Mouse (Mus musculus) heart, embryonic 13.5 days (tissue): Measurements from ENCODE around the gene Dynlt1f. TPM values are rescaled to one million over a fixed set of nuclear protein-coding genes. Genes with fewer than 3 reads are reported as not detected.
"Not testable (repeated sequence)": the region's sequence is repeated elsewhere in the genome, so short reads cannot be mapped to it uniquely, and the experiment has no call there.

Experiments
- ATAC-seq: fragments of 200-750 bp; cut with Nextera tagmentation; 2 replicates; pipeline ENCODE4 v1.8.0; 2017; ENCODE audit warnings: moderate TSS enrichment; ENCODE audit not compliant: insufficient number of reproducible peaks, low FRiP score, low TSS enrichment; ENCODE audit errors: extremely low read depth
- H3K27ac ChIP-seq: fragments of 300-500 bp; sonication (generic); replicated peaks from 2 replicates; pipeline ENCODE4 v1.5.1; 2015; ENCODE audit warnings: moderate library complexity, mild to moderate bottlenecking, inconsistent platforms
- H3K27me3 ChIP-seq: fragments of 300-500 bp; sonication (generic); replicated peaks from 2 replicates; pipeline ENCODE4 v1.6.1; 2015; ENCODE audit warnings: mild to moderate bottlenecking, inconsistent platforms
- H3K36me3 ChIP-seq: fragments of 300-500 bp; sonication (generic); 2 replicates; pipeline ENCODE4 v1.6.1; 2015; ENCODE audit warnings: mild to moderate bottlenecking, inconsistent platforms
- H3K4me1 ChIP-seq: fragments of 300-500 bp; sonication (generic); 2 replicates; pipeline ENCODE4 v1.6.1; 2015; ENCODE audit warnings: inconsistent platforms
- H3K4me2 ChIP-seq: fragments of 300-500 bp; sonication (generic); 2 replicates; pipeline ENCODE4 v1.6.1; 2015; ENCODE audit warnings: inconsistent platforms, mild to moderate bottlenecking, moderate library complexity
- H3K4me3 ChIP-seq: fragments of 300-500 bp; sonication (generic); 2 replicates; pipeline ENCODE4 v1.5.1; 2015; ENCODE audit warnings: moderate library complexity, mild to moderate bottlenecking, inconsistent platforms
- H3K9ac ChIP-seq: fragments of 300-500 bp; sonication (generic); 2 replicates; pipeline ENCODE4 v1.6.1; 2015; ENCODE audit warnings: inconsistent platforms, mild to moderate bottlenecking, moderate library complexity
- H3K9me3 ChIP-seq: fragments of 300-500 bp; sonication (generic); 2 replicates; pipeline ENCODE4 v1.6.1; 2016; ENCODE audit warnings: inconsistent platforms
- WGBS: fragments of 180-500 bp; shearing (Covaris S2); methylation state at CpG from one replicate; pipeline ENCODE4 v1.1.7; 2015; ENCODE audit warnings: mixed read lengths; 5-methylcytosine and 5-hydroxymethylcytosine counted together
- polyA plus RNA-seq: library from polyadenylated mRNA; unstranded; fragments of >200 nt; fragmentation: Nextera tagmentation; extraction: Ambion mirVana; gene quantifications from 2 replicates; pipeline ENCODE4 v1.2.1, GENCODE M21; 2015

The Dynlt1f gene
- polyA plus RNA-seq, 1 experiment from 2014 or later = 213 TPM

DNA sequence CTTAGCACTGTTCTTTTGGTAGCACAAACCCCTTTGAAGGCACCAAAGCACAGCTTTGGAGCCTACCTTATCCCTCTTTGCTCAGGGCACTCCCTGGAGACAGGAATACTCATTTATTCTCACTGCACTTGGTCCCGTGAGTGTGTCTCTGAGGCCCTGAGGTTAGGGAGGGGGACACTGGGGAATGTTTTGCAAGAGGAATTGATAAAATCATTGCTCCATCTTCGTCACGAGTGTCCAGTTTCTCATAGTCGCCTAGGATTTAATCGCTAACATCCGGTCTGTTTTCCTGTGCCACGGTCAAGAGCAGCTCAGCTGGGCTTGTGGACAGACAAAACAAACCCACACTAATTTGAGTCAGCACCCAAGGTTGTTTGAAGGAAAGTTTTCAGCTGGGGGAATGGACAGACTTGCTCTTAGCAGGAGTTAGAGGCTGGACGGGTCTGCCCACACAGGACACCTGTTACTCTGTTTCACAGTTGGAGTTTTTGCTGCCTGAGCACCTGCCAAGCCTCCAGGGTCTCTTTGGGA, 29.7 kb upstream of the Dynlt1f start:
- not testable (repeated sequence) for H3K4me3 ChIP-seq, H3K36me3 ChIP-seq, H3K4me2 ChIP-seq, H3K9me3 ChIP-seq, H3K4me1 ChIP-seq, H3K27me3 ChIP-seq, H3K27ac ChIP-seq, H3K9ac ChIP-seq, ATAC-seq
- WGBS = 46% methylated on average over 4 of the region's 8 CpGs

- not testable (repeated sequence) for H3K27me3 ChIP-seq, H3K4me2 ChIP-seq, H3K4me3 ChIP-seq, H3K27ac ChIP-seq, H3K9me3 ChIP-seq, H3K9ac ChIP-seq, ATAC-seq, H3K36me3 ChIP-seq, H3K4me1 ChIP-seq
- no CpG with 5 or more reads among the region's 4 CpGs for WGBS
Measured at GRCm38 (mm10) chr17:6684464-6685287, 29.0 kb upstream of the Dynlt1f start.

GRCm38 (mm10) chr17:6683702-6684101, 28.0 kb upstream of the Dynlt1f start:
- WGBS = 75% methylated on average over 1 of the region's 5 CpGs
- H3K4me2 ChIP-seq, H3K36me3 ChIP-seq, H3K27ac ChIP-seq, H3K9me3 ChIP-seq, ATAC-seq, H3K4me3 ChIP-seq, H3K9ac ChIP-seq, H3K4me1 ChIP-seq, H3K27me3 ChIP-seq: not testable (repeated sequence)

DNA sequence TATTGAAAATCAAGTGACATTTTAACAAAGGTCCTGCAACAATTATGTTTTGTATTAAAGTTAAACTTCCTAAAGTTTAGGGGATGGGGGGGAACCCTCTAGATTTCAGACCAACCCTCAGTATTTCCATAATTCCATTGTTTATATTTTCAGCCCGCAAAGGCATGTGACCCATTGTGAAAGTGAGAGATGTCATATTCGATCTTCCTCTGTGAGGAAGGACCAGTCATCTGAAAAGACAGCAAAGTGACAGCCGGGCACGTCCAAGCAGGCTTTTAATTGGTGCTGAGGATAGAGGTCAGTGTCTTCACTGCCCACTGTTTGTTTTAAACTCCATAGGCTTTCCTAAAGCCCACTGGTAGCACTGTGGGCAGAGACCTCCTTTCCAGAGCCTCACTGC, 26.0 kb upstream of the Dynlt1f start:
- 74% methylated on average over 4 of the region's 4 CpGs for WGBS
- not testable (repeated sequence) for H3K4me2 ChIP-seq, ATAC-seq, H3K4me3 ChIP-seq, H3K27me3 ChIP-seq, H3K4me1 ChIP-seq, H3K9me3 ChIP-seq, H3K36me3 ChIP-seq, H3K9ac ChIP-seq, H3K27ac ChIP-seq

DNA sequence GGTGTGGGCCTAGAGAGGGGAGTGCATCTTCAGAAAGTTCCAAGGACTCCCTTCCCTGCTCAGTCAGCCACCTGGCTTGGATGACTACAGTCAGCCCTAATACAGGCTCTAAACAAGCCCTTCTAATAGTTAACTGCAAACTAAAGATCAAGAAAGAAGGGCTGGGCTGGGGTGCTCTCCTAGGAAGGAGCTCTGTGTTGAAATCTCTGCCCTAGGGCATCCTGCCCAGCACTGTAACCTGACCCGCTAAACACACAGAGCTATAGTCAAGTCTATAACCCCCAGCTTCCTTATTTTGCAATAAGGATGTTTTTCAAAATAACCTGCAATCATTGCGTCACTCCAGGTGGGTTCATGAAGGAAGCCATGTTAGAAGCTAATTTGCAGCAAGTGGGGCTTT, 22.4 kb upstream of the Dynlt1f start:
- not testable (repeated sequence) for H3K4me3 ChIP-seq, H3K27me3 ChIP-seq, H3K9ac ChIP-seq, H3K4me2 ChIP-seq, H3K36me3 ChIP-seq, ATAC-seq, H3K4me1 ChIP-seq, H3K9me3 ChIP-seq, H3K27ac ChIP-seq
- 100% methylated on average over 1 of the region's 2 CpGs for WGBS

DNA sequence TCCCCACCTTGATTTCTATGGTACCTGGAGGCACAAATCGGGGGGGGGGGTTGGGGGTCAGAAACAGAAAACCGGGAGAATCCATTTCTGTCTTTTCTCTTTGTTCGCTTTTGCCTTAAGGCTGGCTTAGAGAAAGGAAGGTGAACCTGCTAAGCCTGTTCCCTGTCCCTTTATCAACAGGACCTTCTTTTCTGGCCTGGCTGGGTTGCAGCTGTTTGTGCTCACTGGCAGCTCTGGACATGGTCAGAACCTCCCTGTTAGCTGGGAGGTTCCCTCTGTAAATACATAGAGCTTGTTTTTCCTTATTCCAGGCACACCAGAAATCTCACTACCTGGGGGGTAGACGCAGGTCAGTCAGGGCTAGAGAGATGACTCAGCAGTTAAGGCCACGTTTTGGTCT, 18.6 kb upstream of the Dynlt1f start:
- H3K9ac ChIP-seq, ATAC-seq, H3K4me2 ChIP-seq, H3K27me3 ChIP-seq, H3K27ac ChIP-seq, H3K9me3 ChIP-seq, H3K36me3 ChIP-seq, H3K4me3 ChIP-seq, H3K4me1 ChIP-seq: not testable (repeated sequence)
- WGBS = 50% methylated on average over 5 of the region's 5 CpGs

DNA sequence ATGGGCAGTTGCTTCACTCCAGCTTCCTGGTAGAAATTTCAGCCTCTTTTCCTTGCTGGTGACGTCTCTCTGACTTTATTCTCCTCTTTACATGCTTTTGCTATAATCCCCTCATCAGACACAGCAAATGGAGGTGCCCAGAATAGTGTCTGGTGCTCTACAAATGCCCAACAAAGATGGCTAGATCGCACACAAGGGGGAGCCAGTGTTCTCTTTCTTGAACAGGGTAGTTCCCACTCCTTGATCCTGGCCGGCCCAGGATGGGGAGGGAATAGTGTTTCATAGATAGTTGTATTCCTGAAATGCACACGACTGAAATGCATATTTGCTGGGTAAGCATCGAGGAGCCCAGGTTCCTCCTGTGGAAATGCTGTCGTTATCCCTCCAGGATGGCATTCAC, 12.8 kb upstream of the Dynlt1f start:
- not testable (repeated sequence) for ATAC-seq
- no CpG with 5 or more reads among the region's 6 CpGs for WGBS

DNA sequence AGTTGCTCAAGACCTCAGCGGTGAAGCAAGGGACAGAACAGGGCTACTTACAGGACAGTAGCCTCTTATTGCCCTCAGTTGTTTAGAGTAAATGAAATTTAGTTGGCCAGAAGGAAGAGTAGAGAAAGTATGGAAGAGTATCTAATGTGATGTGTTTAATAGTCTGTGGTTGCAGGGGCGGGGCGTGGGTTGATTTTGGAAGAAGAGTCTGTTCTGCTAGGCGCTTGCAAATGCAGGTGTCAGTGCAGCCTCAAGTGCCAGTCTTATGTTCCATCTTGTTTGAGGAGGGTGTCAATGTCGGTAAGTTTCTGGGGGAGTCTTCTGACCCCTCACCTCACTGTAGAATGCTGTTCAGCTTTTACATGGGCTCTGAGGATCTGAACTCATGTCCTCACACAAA, 9.7 kb upstream of the Dynlt1f start:
- not testable (repeated sequence) for H3K27ac ChIP-seq, H3K36me3 ChIP-seq, H3K4me2 ChIP-seq, H3K9ac ChIP-seq, ATAC-seq, H3K27me3 ChIP-seq, H3K4me1 ChIP-seq, H3K4me3 ChIP-seq, H3K9me3 ChIP-seq
- 74% methylated on average over 4 of the region's 5 CpGs for WGBS

More for the DNA sequence above, 12.8 kb upstream of the Dynlt1f start:
- not testable (repeated sequence) for H3K4me2 ChIP-seq, H3K9me3 ChIP-seq, H3K27me3 ChIP-seq, H3K27ac ChIP-seq, H3K4me3 ChIP-seq, H3K9ac ChIP-seq, H3K36me3 ChIP-seq, H3K4me1 ChIP-seq

DNA sequence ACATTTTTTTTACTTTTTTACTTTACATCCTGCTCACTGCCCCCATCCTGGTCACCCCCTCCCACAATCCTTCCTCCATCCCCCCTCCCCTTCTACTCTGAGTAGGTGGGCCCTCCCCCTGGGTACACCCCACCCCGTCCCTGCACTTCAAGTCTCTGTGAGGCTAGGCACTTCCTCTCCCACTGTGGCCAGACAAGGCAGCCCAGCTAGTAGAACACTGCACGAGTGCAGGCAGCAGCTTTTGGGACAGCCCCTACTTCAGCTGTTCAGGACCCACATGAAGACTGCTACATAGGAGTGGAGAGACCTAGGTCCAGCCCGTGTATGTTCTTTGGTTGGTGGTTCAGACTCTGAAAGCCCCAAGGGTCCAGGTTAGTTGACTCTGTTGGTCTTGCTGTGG, 7.1 kb upstream of the Dynlt1f start:
- 54% methylated on average over 3 of the region's 3 CpGs for WGBS
- not testable (repeated sequence) for ATAC-seq

DNA sequence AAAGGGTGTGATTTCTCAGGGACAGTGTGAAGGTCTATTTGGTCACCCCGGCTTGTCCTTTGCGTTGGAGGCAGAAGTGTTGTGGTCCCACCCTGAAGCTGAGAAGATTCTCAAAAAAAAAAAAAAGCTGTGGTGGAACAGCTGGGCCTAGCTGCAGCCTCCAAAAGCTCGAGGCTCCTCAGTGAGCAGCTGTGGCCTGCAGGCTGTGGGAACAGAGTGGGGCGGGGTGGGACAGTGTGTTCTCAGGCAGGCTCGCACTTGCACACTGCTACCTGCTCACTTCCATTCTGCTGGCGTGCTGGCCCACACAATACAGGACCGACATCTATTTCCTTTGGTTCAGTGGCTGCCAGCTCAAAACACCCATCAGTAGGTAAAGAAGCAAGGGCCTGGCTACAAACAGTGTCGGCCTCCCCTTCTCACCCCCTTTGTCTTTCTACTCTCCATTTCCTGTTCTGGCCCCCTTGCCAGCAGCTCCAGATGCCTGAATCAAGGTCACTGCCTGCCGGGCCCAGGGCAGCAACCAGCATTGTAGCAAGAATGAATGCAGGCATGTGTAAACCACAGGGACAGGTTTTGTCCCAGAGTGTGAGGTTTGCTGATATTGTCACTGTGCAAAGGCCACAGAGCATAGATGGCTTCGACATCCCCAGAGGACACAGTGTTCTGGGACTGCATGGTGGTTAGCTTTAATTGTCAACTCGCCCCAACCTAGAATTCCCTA, 5.6 kb upstream of the Dynlt1f start:
- H3K9me3 ChIP-seq, H3K4me1 ChIP-seq, H3K4me3 ChIP-seq, H3K9ac ChIP-seq, H3K4me2 ChIP-seq, ATAC-seq, H3K36me3 ChIP-seq, H3K27ac ChIP-seq, H3K27me3 ChIP-seq: not testable (repeated sequence)
- WGBS = 52% methylated on average over 9 of the region's 11 CpGs

More for the DNA sequence above, 7.1 kb upstream of the Dynlt1f start:
- not testable (repeated sequence) for H3K9me3 ChIP-seq, H3K4me3 ChIP-seq, H3K4me2 ChIP-seq, H3K4me1 ChIP-seq, H3K27ac ChIP-seq, H3K27me3 ChIP-seq, H3K9ac ChIP-seq, H3K36me3 ChIP-seq

GRCm38 (mm10) chr17:6660589-6660988, 4.9 kb upstream of the Dynlt1f start:
- not testable (repeated sequence) for H3K4me1 ChIP-seq, H3K27ac ChIP-seq, H3K4me2 ChIP-seq, H3K9me3 ChIP-seq, H3K9ac ChIP-seq, H3K4me3 ChIP-seq, ATAC-seq, H3K36me3 ChIP-seq, H3K27me3 ChIP-seq
- WGBS = 53% methylated on average over 6 of the region's 6 CpGs

GRCm38 (mm10) chr17:6658801-6659200, 3.1 kb upstream of the Dynlt1f start, which contains the start of gene Sytl3:
TSS of gene Sytl3 (plus strand) at chr17:6659093.
- WGBS = 60% methylated on average over 4 of the region's 7 CpGs
- not testable (repeated sequence) for ATAC-seq, H3K4me2 ChIP-seq

More at GRCm38 (mm10) chr17:6658801-6659200, 3.1 kb upstream of the Dynlt1f start, which contains the start of gene Sytl3:
- not testable (repeated sequence) for H3K9me3 ChIP-seq, H3K27ac ChIP-seq, H3K9ac ChIP-seq, H3K36me3 ChIP-seq, H3K4me1 ChIP-seq, H3K27me3 ChIP-seq, H3K4me3 ChIP-seq
